Mouse (Mus musculus): ENCODE results near the gene Rplp2. TPM values are rescaled to one million over a fixed set of nuclear protein-coding genes. Genes with fewer than 3 reads are reported as not detected.

Rplp2 gene
- total RNA-seq, 4 experiments from 2014 or later: 796 to 941 (median 846) TPM

DNA sequence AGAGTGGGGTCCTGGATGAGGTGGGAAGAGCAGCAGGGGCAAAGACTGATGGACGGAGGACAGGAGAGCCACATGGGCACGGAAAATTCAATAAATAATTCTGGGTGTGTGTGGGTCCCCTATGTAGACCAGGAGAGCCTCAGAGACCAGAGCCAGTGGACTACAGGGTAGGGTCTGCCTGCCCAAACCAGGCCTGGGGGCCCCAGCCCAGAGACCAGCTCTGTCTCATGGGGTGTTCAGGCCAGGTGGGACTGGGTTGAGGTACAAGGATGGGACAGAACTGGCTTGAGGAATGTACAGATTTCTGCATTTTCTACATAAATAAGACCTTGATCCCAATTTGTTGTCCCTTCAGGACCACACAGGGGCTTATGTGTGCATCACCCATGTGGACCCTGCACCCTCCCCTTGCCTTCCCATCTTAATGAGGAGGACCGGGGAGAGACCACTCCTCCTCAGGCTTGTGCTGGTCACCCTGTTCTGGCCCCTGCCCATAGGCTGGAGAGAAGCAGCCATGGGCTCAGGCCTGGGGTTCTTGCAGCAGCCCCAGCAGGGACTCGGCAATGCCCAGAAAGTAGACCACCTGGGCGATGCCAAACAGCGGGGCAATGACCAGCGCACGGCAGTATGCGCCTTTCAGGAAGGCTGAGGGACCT lies 16.5 kb upstream of the Rplp2 start:
- DNase-seq (ENCODE audit: low spot score): no peak

DNA sequence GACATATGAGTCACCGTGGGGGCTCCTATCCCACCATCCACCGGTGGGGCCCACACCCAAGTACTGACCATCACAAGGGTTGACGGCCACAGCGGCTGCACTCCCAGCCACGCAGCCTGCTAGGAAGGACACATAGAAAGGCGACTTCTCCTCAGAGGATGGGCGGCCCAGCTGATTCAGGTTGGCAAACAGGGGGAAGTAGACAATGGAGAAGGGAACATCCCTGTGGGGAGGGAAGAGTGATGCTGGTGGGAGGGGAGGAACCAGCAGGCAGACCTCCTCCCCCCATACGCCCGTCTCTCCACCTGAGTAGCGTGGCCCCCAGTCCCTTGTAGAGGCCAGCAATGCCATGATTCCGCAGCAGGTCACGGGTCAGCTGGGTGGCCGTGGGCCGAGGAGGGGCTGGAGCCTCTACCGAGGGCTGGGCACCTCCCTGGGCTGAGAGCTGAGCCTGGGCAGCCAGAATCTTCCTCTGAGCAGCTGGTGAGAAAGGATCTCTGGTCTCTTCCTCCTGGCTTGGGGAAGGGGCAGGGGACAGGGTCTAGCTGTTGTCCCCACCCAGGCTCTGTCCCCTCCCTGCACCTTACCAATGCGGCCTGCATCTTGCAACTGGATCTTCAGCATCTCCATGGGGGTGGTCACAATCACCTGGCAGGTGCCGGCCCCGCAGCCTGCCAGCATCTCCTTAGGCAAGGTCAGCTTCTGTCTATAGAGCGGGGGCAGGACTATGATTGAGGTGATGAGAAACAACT lies 15.6 kb upstream of the Rplp2 start:
- no peak for DNase-seq (ENCODE audit: low spot score)

DNA sequence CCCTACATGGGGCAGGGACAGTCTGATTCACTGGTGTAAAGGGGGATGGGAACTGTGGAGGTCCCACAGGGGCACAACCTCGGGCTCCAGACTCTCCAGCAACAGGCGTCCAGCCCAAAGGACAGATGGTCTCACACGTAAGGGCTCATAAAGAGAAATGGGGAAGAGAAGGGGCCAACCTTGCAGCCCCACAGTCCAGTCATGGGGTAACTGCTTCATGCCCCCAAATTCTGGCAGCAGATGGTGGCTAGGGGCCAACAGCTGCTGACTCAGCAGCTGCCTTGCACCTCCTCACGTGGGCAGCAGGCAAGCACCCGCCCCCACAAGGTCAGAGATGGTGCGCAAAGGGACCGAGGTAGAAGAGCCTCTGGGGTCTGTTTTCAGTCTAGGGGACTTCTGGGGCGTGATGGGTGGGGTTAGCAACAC lies 15.0 kb upstream of the Rplp2 start:
- DNase-seq (ENCODE audit: low spot score): peak; percentile 38

DNA sequence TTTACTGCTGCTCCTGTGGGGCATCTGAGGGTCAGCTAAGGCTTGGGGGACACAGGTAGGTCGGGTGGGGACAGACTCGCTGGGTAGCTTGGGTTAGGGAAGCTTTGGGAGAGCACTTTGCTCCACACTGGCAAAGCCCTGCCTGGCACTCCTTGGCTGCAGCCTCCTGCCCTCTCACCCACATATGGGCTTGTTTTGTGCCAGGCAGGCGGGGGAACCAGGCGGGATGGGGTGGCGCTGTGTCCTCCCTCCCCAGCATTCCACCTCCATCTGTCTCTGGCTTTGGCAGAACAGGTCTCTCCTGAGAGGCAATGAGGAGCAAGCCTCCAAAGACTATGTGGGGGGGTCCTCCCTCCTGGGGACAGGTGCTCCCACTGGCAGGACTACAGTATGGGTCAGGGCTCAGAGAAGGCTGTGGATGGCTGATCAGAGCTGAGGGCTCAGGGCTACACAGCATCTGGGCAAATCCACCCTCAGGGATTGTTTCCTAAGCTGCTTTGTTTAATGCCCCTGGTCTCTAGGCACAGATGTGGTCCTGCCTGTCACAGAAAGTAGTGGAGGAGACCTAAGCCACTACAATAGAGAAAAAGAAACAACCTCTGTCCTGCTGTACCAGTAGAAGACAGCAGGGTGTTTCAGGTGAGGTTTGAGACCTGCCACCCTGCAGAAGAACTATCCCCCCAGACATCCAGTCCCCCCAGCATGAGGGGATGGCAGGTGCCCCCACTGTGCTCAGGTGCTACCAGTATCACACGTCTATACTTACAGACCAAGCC lies 14.2 kb upstream of the Rplp2 start:
- DNase-seq (ENCODE audit: low spot score): peak; percentile 53

DNA sequence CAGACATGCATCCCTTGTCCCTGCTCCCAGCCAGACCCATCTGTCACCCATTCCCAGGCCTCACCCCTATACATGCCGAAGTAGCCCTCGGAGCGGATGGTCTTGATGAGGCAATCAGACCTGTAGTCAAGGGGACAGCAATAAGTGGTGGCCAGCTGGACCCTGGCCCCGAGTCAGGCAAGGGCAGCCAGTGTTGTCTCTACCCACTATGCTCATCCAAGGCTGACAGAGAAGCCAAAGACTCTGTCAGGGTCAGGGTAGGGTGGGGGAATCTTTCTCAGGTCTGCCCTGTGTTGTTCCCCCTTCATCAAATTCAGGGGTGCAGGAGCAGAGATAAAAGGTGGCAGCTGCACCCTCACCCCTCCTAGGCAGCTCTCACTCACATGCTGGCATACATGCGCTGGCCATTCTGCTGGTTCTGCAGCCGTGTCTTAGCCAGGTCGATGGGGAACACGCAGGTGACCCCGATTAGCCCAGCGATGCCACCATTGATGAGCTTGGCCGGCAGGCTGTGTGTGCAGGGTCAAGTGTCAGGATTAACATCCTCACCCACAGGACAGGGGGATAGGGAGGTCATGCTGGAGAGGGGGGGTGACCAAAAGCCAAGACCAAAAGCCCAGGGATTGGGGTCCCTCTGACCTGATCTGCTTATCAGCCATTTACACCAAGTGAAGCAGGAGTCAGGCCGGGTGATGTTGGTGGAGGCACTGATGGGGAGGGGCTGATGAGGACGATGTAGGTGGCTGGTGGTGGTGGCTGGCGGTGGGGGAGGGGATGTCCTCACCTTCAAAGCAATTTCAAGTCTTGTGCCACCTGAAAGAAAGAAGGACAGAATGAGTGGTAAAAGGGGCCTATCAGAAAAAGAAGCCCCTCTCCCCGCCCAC lies 13.4 kb upstream of the Rplp2 start:
- no peak for DNase-seq (ENCODE audit: low spot score)

DNA sequence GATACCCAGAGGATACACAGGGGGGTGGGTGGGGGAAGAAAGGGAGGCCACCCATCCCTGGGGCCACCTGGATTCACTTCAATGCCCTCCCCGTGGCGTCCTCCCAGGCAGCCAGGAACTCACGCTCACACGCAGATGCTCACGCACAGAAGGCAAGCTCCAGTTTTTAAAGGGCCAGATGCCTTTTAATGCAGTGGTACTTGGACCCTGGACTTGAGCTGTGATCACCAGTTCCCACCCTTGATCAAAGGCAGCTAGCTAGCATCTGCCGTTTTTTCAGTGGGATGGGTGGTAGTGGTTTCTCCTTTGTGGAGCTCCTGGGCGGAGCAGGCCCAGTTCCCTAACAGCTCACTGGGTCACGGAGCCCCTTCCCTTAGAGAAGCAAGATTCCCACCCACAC lies 12.7 kb upstream of the Rplp2 start:
- peak; percentile 65 for DNase-seq (ENCODE audit: low spot score)

DNA sequence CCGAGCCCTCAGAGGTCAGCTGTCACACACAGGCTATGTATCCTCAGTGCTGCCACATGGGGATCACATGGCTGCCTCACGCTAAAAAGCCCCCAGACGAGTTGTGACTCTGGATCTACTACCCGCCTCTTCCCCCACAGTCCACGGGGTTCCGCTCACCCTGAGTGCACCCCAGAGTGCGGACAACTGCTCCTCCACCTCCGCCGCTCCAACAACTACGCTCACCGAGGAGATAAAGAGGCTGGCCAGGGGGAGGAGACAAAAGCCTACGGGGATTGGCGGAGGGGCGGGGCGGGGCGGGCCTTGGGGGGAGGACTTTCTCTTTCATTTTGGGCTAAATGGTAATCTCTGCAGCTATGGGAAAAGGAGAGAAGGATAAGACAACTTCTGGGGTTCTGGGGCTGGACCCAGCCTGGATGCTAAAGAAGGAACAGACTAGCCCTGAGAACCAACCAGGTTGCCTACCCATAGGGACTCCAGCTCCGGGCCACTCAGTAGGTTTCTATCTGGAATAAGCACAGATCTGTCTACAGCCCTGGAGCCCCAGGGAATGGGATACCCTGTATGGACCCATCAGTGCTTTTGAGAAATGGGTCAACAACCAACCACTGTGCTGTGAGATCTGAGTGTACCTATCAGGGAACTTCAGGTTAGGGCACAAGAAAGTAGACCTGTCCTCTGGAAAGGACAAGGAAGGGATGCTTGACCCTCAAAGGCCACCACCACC lies 11.9 kb upstream of the Rplp2 start:
- DNase-seq (ENCODE audit: low spot score): peak; percentile 55

DNA sequence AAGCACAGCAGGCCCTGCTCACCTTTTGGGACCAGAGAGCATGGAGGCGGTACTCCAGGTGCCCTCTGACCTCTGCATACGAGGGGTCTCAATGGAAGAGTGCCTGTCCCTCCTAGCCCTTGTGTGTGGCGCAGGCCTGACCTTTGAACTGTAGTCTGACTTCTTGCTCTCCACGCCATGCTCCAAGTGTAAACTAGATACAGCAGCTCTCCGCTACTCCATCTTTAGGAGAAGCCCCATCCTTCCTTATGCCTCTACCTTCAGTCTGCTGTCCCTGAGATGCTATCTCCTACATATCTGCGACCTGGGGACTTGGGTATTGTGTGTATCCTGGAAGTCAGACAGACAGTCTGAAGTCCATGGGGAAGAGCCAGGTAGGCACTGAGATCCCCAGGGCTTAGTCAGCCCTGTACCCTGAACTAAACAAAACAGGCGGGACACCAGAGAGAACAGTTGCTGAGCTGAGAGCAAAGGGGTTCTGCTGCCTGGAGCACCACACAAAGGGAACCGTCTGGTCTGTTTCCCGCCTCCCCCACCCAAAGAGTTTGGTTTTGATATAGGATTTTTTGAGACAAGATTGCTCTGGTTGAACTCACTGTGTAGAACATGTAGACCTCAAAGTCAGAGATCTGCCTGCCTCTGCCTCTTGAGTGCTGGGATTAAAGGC lies 11.2 kb upstream of the Rplp2 start:
- DNase-seq (ENCODE audit: low spot score): no peak

DNA sequence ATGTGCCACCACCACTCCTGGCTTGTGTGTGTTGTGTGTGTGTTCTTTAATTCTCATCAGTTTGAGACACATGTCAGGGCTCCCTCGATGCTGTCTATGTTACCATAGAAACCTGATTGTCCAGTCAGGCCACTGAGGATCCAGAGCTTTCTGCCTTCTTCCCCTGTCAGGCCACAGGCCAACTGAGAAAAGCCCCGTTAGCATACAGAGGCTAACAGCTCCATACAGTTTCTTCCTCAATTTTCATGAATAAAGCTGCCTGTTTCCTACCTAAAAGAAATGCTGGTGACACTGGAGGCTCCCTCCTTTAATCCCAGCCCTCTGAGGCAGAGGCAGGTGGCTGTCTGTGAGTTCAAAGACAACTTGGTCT lies 10.7 kb upstream of the Rplp2 start:
- DNase-seq (ENCODE audit: low spot score): no peak

DNA sequence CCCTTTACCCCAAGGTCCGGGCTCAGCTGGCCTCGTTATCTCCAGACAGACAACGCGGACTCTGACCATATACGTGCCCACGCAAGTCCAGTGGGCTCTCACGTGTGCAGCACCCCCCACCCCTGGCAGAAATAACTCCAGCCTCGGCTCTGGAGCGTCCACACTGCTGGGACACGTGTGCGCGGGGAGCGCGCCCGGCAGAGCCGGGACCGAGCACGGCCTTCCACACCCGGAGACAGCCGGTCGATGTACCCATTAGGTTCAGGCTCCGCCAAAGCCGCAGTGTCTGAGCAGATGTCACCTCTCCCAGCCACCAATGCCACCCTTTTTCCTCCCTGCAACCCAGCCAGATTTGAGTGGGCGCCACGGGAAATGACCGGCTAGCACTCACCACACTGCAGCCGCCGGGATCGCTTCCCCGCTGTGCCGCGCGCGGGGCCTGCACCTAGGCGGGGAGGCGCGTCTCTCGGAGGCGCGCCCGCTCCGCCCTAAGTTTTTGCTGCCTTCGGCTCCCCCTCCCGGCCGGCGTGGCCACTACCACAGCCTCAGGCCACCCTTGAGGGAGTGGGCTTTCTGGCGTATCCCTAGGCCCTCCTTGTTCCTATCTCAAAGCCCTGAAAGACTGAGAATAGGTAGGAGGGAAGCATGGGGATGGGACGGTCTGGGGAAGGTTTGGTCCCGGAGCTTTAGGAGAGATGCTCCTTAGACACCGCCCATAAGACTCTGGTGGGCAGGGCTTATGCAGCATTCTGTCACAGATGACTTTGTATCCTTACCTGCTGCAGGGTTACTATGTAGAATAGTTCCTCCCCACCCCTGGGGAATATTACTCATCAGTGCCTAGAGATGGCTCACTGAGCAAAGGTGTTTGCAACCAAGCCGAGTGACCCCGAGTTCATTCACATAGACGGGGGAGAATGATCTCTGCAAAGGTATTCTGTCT lies 9.7 kb upstream of the Rplp2 start, which contains the start of gene Slc25a22:
Slc25a22 (minus strand) TSS at position 715 of the 943 bp plus-strand sequence.
- peak; percentile 74 for DNase-seq (ENCODE audit: low spot score)

DNA sequence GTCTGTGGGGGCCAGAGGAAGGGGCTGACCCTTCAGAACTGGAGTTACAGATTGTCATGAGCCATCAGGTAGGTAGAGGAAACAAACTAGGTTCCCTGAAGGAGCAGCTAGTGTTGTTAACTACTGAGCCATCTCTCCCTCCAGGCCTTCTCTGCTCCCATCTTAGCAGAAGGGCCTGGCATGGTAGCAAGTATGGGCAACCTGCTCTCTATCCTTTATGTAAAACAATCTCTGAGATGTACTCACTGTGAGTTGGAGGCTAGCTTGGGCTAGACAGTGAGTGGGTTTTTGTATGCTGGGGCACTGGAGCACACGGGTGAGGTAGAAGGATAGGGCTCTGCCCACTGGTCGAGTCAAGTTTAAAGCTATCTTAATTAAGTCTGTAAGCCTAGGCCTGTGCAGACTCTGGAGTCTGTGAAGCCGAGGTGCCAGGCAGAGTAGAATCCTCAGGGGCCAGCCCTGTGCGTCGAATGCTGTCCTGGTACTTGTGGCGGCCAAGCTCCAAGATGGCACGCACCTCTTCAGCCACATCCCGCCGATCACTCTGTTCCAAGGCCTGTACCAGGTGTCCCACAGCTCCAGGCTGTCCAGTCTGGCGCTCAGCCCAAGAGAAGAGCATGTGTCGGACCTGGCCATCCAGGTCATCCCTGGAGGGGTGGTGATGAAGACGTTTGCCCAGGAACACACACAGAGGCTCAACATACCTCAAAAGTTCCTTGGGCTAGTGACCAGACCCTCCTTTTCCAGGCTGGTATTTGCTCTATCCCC lies 8.8 kb upstream of the Rplp2 start:
- DNase-seq (ENCODE audit: low spot score): no peak

DNA sequence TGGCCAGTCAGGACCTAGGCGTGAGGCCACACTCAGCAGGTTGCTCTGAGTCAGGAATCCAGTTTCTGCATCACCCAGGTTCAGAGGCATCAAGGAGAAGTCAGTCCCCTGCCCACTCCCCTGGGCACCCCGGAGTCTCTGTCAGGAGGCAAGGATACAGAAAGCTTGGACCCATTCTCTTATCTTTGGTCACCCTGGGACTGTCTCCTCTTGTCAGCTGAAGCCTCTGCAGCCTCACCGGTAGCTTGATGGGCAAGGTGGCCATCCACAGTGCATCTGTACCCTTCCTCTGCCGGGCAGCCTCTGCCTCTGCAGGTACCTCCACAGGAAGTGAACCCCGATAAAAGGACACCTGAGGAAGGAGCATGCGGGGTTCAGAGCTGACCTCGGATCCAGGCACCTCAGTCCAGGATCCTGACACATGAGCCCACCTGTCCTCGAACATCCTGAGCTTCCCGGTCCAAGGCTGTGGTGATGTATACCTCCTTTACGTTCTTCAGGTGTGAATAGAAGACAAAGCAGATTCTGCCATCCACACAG lies 8.0 kb upstream of the Rplp2 start:
- no peak for DNase-seq (ENCODE audit: low spot score)

DNA sequence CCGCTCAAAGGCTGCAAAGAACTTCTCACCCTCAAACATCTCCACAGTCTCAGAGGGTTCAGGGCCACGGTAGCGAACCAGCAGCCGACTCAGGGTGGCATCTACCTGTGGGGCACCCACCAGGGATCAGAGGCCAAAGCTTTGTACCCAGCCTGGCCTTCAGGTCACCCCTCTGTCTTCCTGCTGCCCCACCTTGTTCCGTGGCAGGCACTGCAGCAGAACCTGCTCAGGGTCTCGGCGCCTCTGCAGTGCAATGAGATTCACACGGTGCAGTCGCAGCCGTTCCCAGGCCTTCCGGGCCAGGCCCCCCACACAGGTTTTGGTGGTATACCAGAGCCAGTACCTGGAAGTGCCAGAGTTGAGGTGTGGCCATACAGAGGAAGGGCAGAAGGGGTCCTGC lies 7.4 kb upstream of the Rplp2 start:
- DNase-seq (ENCODE audit: low spot score): no peak

DNA sequence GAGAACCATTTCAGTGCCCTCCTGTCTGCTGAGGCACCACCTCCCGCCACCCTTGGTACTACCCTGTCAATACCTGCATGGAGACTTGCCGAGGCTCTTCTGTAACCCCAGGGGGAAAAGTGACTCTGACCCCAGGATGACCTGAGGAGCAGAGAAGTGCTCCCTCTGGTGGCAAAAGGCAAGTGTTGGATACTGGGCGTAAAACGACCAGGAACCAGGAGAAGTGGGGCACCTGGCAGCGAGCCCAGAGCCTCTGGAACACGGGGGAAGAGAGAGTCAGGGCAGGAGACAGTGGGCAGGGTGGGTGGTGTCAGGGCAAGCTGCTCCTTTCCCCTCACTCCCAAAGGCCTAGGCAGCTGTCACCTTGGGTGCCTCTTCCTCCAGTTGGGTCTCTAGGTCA lies 6.6 kb upstream of the Rplp2 start:
- no peak for DNase-seq (ENCODE audit: low spot score)

DNA sequence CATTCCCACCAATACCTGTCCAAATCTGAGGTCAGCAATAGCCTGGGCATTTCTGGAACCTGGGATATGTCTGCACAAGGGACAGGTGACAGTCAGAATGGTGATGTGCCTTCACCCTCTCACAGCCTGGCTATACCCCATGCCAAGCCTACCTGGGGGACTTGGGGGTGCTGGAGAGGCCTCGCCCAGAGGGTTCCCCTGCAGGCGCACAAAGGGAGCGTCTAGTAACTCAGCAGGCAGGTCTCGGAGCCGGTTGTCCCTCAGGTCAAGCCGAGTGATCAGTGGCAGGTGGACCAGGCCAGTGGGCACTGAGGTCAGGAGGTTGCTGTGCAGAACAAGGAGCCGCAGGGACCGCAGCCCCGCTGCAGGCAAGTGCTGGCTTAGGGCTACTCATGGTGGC lies 5.7 kb upstream of the Rplp2 start:
- no peak for DNase-seq (ENCODE audit: low spot score)

DNA sequence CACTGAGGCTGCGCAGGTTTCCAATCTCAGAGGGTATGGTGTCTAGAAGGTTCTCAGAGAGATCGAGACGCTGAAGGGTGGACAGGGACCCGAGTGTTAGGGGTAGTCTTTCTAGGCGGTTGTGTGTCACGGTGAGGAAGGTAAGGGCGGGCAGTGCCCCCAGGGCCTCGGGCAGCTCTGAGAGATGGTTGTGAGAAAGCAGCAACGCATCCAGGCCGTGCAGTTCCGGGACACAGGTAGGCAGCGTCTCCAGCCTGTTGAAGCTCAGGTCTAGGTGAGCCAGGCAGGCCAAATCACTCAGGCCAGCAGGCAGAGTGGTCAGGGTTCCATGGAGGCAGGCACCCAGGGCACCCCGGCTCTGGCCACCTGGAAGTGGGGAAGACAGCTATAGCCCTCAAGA lies 5.0 kb upstream of the Rplp2 start:
- no peak for DNase-seq (ENCODE audit: low spot score)

DNA sequence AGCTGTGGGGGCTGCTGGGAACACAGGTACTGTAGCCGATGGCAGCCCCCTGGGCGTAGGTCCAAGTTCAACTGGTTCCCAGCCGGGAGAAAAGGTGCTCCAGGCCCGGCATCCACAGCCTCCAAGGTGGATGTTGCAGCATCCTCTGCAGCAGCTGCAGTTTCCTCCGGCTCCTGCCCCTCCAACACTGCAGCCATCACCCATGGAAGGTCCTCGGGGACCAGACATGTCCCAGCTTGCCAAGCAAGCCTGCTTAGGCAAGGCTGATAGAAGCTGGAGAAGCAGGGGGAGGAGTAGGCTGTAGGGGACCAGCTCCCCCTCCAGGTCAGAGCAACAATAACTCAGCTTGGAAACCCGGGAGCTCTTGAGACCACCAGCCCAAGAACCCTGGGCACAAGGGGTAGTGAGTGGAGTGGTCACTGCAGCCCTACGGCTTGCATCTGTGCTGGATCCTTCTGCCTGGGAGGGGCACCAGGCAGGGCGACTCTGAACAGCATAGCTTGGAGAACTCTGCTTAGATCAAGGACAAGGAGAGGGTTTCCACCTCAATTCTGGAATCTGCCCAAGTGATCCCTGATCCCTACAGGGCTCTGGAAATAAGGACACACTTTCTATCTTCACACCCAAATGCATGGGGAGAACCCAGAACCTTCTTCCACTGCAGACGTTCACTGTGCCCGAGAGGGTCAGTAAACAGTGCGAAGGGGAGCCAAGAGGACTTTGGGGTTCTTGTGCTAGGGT lies 3.9 kb upstream of the Rplp2 start:
- no peak for DNase-seq (ENCODE audit: low spot score)

Measured in heart, adult 8-10 months (tissue).